Mouse (Mus musculus): ENCODE measurements at regions not wholly inside any gene's neighbourhood (a gene's known extent, or its start where the extent isn't known, plus 50 kb on each side); places are given as distances from the start of the nearest gene placed in this dataset.

GRCm38 (mm10) chr11:19117121-19117520 lies 98.3 kb upstream of the Meis1 start:
- no peak for DNase-seq (ENCODE audit: low read depth)
- TF ChIP-seq CTCF (IDR thresholded peaks at IDR 0.05; ENCODE audit: borderline replicate concordance, extremely low read depth, insufficient read depth, insufficient read length): no peak
- TF ChIP-seq POLR2A (IDR thresholded peaks at IDR 0.05; ENCODE audit: borderline replicate concordance, extremely low read depth, insufficient read depth, insufficient read length, poor library complexity, severe bottlenecking): no peak

- DNase-seq (ENCODE audit: low read depth): peak; percentile 86
- no peak for TF ChIP-seq POLR2A (IDR thresholded peaks at IDR 0.05; ENCODE audit: borderline replicate concordance, extremely low read depth, insufficient read depth, insufficient read length, poor library complexity, severe bottlenecking)
- no peak for TF ChIP-seq CTCF (IDR thresholded peaks at IDR 0.05; ENCODE audit: borderline replicate concordance, extremely low read depth, insufficient read depth, insufficient read length)
Measured at GRCm38 (mm10) chr11:19118258-19118657, 99.5 kb upstream of the Meis1 start.

- DNase-seq (ENCODE audit: low read depth): no peak
- TF ChIP-seq POLR2A (IDR thresholded peaks at IDR 0.05; ENCODE audit: borderline replicate concordance, extremely low read depth, insufficient read depth, insufficient read length, poor library complexity, severe bottlenecking): no peak
- TF ChIP-seq CTCF (IDR thresholded peaks at IDR 0.05; ENCODE audit: borderline replicate concordance, extremely low read depth, insufficient read depth, insufficient read length): no peak
Measured at GRCm38 (mm10) chr11:19119927-19120827, 101.4 kb upstream of the Meis1 start.

GRCm38 (mm10) chr11:19120871-19121270 lies 102.1 kb upstream of the Meis1 start:
- TF ChIP-seq POLR2A (IDR thresholded peaks at IDR 0.05; ENCODE audit: borderline replicate concordance, extremely low read depth, insufficient read depth, insufficient read length, poor library complexity, severe bottlenecking) (no peak), CTCF (IDR thresholded peaks at IDR 0.05; ENCODE audit: borderline replicate concordance, extremely low read depth, insufficient read depth, insufficient read length) (no peak)
- peak; percentile 51 for DNase-seq (ENCODE audit: low read depth)

- DNase-seq (ENCODE audit: low read depth): no peak
- TF ChIP-seq POLR2A (IDR thresholded peaks at IDR 0.05; ENCODE audit: borderline replicate concordance, extremely low read depth, insufficient read depth, insufficient read length, poor library complexity, severe bottlenecking): no peak
- no peak for TF ChIP-seq CTCF (IDR thresholded peaks at IDR 0.05; ENCODE audit: borderline replicate concordance, extremely low read depth, insufficient read depth, insufficient read length)
Measured at GRCm38 (mm10) chr11:19135375-19136050, 116.7 kb upstream of the Meis1 start.

- TF ChIP-seq CTCF (IDR thresholded peaks at IDR 0.05; ENCODE audit: borderline replicate concordance, extremely low read depth, insufficient read depth, insufficient read length) (no peak), POLR2A (IDR thresholded peaks at IDR 0.05; ENCODE audit: borderline replicate concordance, extremely low read depth, insufficient read depth, insufficient read length, poor library complexity, severe bottlenecking) (no peak)
- DNase-seq (ENCODE audit: low read depth): peak; percentile 51
Measured at GRCm38 (mm10) chr11:19138423-19138822, 119.6 kb upstream of the Meis1 start.

GRCm38 (mm10) chr11:19138831-19139230 lies 120.0 kb upstream of the Meis1 start:
- no peak for TF ChIP-seq POLR2A (IDR thresholded peaks at IDR 0.05; ENCODE audit: borderline replicate concordance, extremely low read depth, insufficient read depth, insufficient read length, poor library complexity, severe bottlenecking)
- TF ChIP-seq CTCF (IDR thresholded peaks at IDR 0.05; ENCODE audit: borderline replicate concordance, extremely low read depth, insufficient read depth, insufficient read length): no peak
- no peak for DNase-seq (ENCODE audit: low read depth)

- TF ChIP-seq POLR2A (IDR thresholded peaks at IDR 0.05; ENCODE audit: borderline replicate concordance, extremely low read depth, insufficient read depth, insufficient read length, poor library complexity, severe bottlenecking) (no peak), CTCF (IDR thresholded peaks at IDR 0.05; ENCODE audit: borderline replicate concordance, extremely low read depth, insufficient read depth, insufficient read length) (no peak)
- DNase-seq (ENCODE audit: low read depth): no peak
Measured at GRCm38 (mm10) chr11:19143267-19144000, 124.6 kb upstream of the Meis1 start.

- no peak for DNase-seq (ENCODE audit: low read depth)
- TF ChIP-seq CTCF (IDR thresholded peaks at IDR 0.05; ENCODE audit: borderline replicate concordance, extremely low read depth, insufficient read depth, insufficient read length) (no peak), POLR2A (IDR thresholded peaks at IDR 0.05; ENCODE audit: borderline replicate concordance, extremely low read depth, insufficient read depth, insufficient read length, poor library complexity, severe bottlenecking) (no peak)
Measured at GRCm38 (mm10) chr11:19144506-19144905, 125.7 kb upstream of the Meis1 start.

- TF ChIP-seq POLR2A (IDR thresholded peaks at IDR 0.05; ENCODE audit: borderline replicate concordance, extremely low read depth, insufficient read depth, insufficient read length, poor library complexity, severe bottlenecking): no peak
- no peak for TF ChIP-seq CTCF (IDR thresholded peaks at IDR 0.05; ENCODE audit: borderline replicate concordance, extremely low read depth, insufficient read depth, insufficient read length)
- no peak for DNase-seq (ENCODE audit: low read depth)
Measured at GRCm38 (mm10) chr11:19145263-19145662, 126.5 kb upstream of the Meis1 start.

- DNase-seq (ENCODE audit: low read depth): no peak
- TF ChIP-seq POLR2A (IDR thresholded peaks at IDR 0.05; ENCODE audit: borderline replicate concordance, extremely low read depth, insufficient read depth, insufficient read length, poor library complexity, severe bottlenecking) (no peak), CTCF (IDR thresholded peaks at IDR 0.05; ENCODE audit: borderline replicate concordance, extremely low read depth, insufficient read depth, insufficient read length) (no peak)
Measured at GRCm38 (mm10) chr11:19145991-19146390, 127.2 kb upstream of the Meis1 start.

Data from brain, embryonic 14.5 days (tissue).